Mouse (Mus musculus): ENCODE data around the gene Svbp.

Svbp gene

GRCm38 (mm10) chr4:119191273-119191672, 3.8 kb upstream of the Svbp start:
- DNase-seq: no peak

GRCm38 (mm10) chr4:119192757-119193156, 2.3 kb upstream of the Svbp start:
- DNase-seq: no peak

GRCm38 (mm10) chr4:119195582-119196320, 645 bp downstream of the Svbp start:
- no peak for DNase-seq

GRCm38 (mm10) chr4:119198105-119198504, 3.0 kb downstream of the Svbp start:
- DNase-seq: no peak

- peak; percentile 80 for DNase-seq
Observed at GRCm38 (mm10) chr4:119204672-119205071, 9.6 kb downstream of the Svbp start.

GRCm38 (mm10) chr4:119216667-119217066, 21.6 kb downstream of the Svbp start:
- peak; percentile 17 for DNase-seq

GRCm38 (mm10) chr4:119218169-119218568, 23.1 kb downstream of the Svbp start, which contains the start of gene Tmem269:
Gene Tmem269 (minus strand): TSS chr4:119218217.
- peak; percentile 35 for DNase-seq

- DNase-seq: peak; percentile 82
Observed at GRCm38 (mm10) chr4:119223696-119224095, 28.6 kb downstream of the Svbp start.

GRCm38 (mm10) chr4:119224534-119224933, 29.4 kb downstream of the Svbp start:
- DNase-seq: no peak

GRCm38 (mm10) chr4:119225719-119226118, 30.6 kb downstream of the Svbp start:
- no peak for DNase-seq

GRCm38 (mm10) chr4:119226751-119227150, 31.6 kb downstream of the Svbp start:
- no peak for DNase-seq

GRCm38 (mm10) chr4:119232410-119233255, 37.5 kb downstream of the Svbp start, which contains the start of the genes AU022252 and P3h1:
Gene AU022252 (minus strand): TSS chr4:119232712.
Gene P3h1 (plus strand): TSS chr4:119232915.
- peak; percentile 100 for DNase-seq

GRCm38 (mm10) chr4:119233256-119233901, 38.3 kb downstream of the Svbp start:
- DNase-seq: peak; percentile 70

- no peak for DNase-seq
Observed at GRCm38 (mm10) chr4:119234348-119234747, 39.2 kb downstream of the Svbp start.

GRCm38 (mm10) chr4:119238661-119239060, 43.6 kb downstream of the Svbp start:
- DNase-seq: no peak

GRCm38 (mm10) chr4:119239181-119239682, 44.1 kb downstream of the Svbp start:
- DNase-seq: peak; percentile 89

GRCm38 (mm10) chr4:119241664-119242063, 46.6 kb downstream of the Svbp start:
- DNase-seq: no peak

- DNase-seq: no peak
Observed at GRCm38 (mm10) chr4:119242571-119242970, 47.5 kb downstream of the Svbp start.

GRCm38 (mm10) chr4:119244468-119245240, 49.5 kb downstream of the Svbp start:
- DNase-seq: no peak

- no peak for DNase-seq
Observed at GRCm38 (mm10) chr4:119245556-119245955, 50.5 kb downstream of the Svbp start.

- no peak for DNase-seq
Observed at GRCm38 (mm10) chr4:119245961-119246360, 50.9 kb downstream of the Svbp start.

GRCm38 (mm10) chr4:119246688-119247225, 51.7 kb downstream of the Svbp start:
- no peak for DNase-seq

Data from retina, postnatal 1 day (tissue).